Mouse (Mus musculus): ENCODE data around the gene Sult2a4.
"Not testable (repeated sequence)": the region's sequence is repeated elsewhere in the genome, so short reads cannot be mapped to it uniquely, and the experiment has no call there.

- TF ChIP-seq E2F4 (IDR thresholded peaks at IDR 0.05; ENCODE audit: borderline replicate concordance, low read depth, low read length); CTCF (IDR thresholded peaks at IDR 0.05 in 2 of 3, conservative IDR thresholded peaks at IDR 0.05 in 1 of 3; ENCODE audit: control insufficient read depth in 1 of 3, insufficient read depth in 1 of 3, low read depth in 2 of 3, low read length in 3 of 3, poor library complexity in 1 of 3, severe bottlenecking in 1 of 3): not testable (repeated sequence)
These were observed at the start of gene Sult2a4 for GRCm38 (mm10) chr7:13989507-13989906.

Measured in MEL (cell line).